Mouse (Mus musculus) forebrain, embryonic 12.5 days (tissue): ENCODE measurements around the gene Enkd1. TPM values are rescaled to one million over a fixed set of nuclear protein-coding genes. Genes with fewer than 3 reads are reported as not detected.

Experiments used
- ATAC-seq: fragments of 200-750 bp; cut with Nextera tagmentation; 2 replicates; pipeline ENCODE4 v1.8.0; 2017; ENCODE audit warnings: moderate TSS enrichment; ENCODE audit not compliant: low FRiP score
- H3K27ac ChIP-seq: fragments of 300-500 bp; sonication (generic); 2 replicates; pipeline ENCODE4 v1.5.1; 2016; ENCODE audit warnings: mild to moderate bottlenecking
- H3K27me3 ChIP-seq: fragments of 300-500 bp; sonication (generic); 2 replicates; pipeline ENCODE4 v1.6.1; 2016; ENCODE audit warnings: mild to moderate bottlenecking
- H3K36me3 ChIP-seq: fragments of 300-500 bp; sonication (generic); replicated peaks from 2 replicates; pipeline ENCODE4 v1.6.1; 2016; ENCODE audit warnings: mild to moderate bottlenecking
- H3K4me1 ChIP-seq: fragments of 300-500 bp; sonication (generic); 2 replicates; pipeline ENCODE4 v1.6.1; 2016
- H3K4me2 ChIP-seq: fragments of 300-500 bp; sonication (generic); 2 replicates; pipeline ENCODE4 v1.6.1; 2016; ENCODE audit warnings: mild to moderate bottlenecking, moderate library complexity
- H3K4me3 ChIP-seq: fragments of 300-500 bp; sonication (generic); replicated peaks from 2 replicates; pipeline ENCODE4 v1.5.1; 2016; ENCODE audit warnings: mild to moderate bottlenecking
- H3K9ac ChIP-seq: fragments of 300-500 bp; sonication (generic); 2 replicates; pipeline ENCODE4 v1.6.1; 2016; ENCODE audit warnings: mild to moderate bottlenecking
- H3K9me3 ChIP-seq: fragments of 300-500 bp; sonication (generic); 2 replicates; pipeline ENCODE4 v1.6.1; 2016
- WGBS: fragments of 180-500 bp; shearing (Covaris S2); methylation state at CpG from one replicate; pipeline ENCODE4 v1.1.7; 2016; 5-methylcytosine and 5-hydroxymethylcytosine counted together
- polyA plus RNA-seq: library from polyadenylated mRNA; unstranded; fragments of >200 nt; fragmentation: Nextera tagmentation; extraction: Ambion mirVana; gene quantifications from 2 replicates; pipeline ENCODE4 v1.2.1, GENCODE M21; 2016

Gene Enkd1
- polyA plus RNA-seq: 35.7 and 37.0 TPM in 2 replicates

GRCm38 (mm10) chr8:105707498-105708403, at the start of gene Enkd1, which contains the start of gene 4933405L10Rik:
Gene Enkd1, minus strand, starts transcription at chr8:105708210.
Gene 4933405L10Rik, plus strand, starts transcription at chr8:105707655.
- peak within 1 kb of the TSS; percentile 80 for H3K9ac ChIP-seq
- H3K27ac ChIP-seq: peak within 1 kb of the TSS; percentile 38; the same call in 1 of the 2 replicates
- H3K9me3 ChIP-seq: no peaks in the 10 kb centered on the region
- H3K36me3 ChIP-seq: peaks cover 18% of the 10 kb centered on the region
- ATAC-seq: peak; percentile 90
- H3K4me3 ChIP-seq: peak within 1 kb of the TSS; percentile 68
- peaks cover 22% of the 10 kb centered on the region for H3K4me1 ChIP-seq
- under 1% methylated on average over 55 of the region's 55 CpGs for WGBS
- H3K27me3 ChIP-seq: no peaks in the 10 kb centered on the region
- H3K4me2 ChIP-seq: peak within 1 kb of the TSS; percentile 82

- no peaks in the 10 kb centered on the region for H3K27me3 ChIP-seq
- no peak for ATAC-seq
- no peak overlapping the region for H3K9ac ChIP-seq
- no peak overlapping the region for H3K4me3 ChIP-seq
- H3K9me3 ChIP-seq: no peaks in the 10 kb centered on the region
- WGBS: 91% methylated on average over 2 of the region's 2 CpGs
- no peak overlapping the region for H3K4me2 ChIP-seq
- peaks cover 27% of the 10 kb centered on the region for H3K4me1 ChIP-seq
- no peak overlapping the region for H3K27ac ChIP-seq
- H3K36me3 ChIP-seq: no peaks in the 10 kb centered on the region
Measured at GRCm38 (mm10) chr8:105754688-105755087, 46.7 kb upstream of the Enkd1 start.

GRCm38 (mm10) chr8:105753916-105754315, 45.9 kb upstream of the Enkd1 start:
- Histone ChIP-seq H3K9ac (no peak overlapping the region), H3K4me1 (peaks cover 28% of the 10 kb centered on the region), H3K4me3 (no peak overlapping the region), H3K27ac (no peak overlapping the region), H3K9me3 (no peaks in the 10 kb centered on the region), H3K4me2 (no peak overlapping the region), H3K36me3 (no peaks in the 10 kb centered on the region), H3K27me3 (no peaks in the 10 kb centered on the region)
- ATAC-seq: no peak
- 71% methylated on average over 2 of the region's 2 CpGs for WGBS

GRCm38 (mm10) chr8:105750606-105751005, 42.6 kb upstream of the Enkd1 start:
- H3K9me3 ChIP-seq: no peaks in the 10 kb centered on the region
- no peaks in the 10 kb centered on the region for H3K27me3 ChIP-seq
- H3K4me2 ChIP-seq: peak overlapping the region; percentile 29
- peak overlapping the region; percentile 61; the same call in 1 of the 2 replicates for H3K27ac ChIP-seq
- 14% methylated on average over 11 of the region's 11 CpGs for WGBS
- ATAC-seq: no peak; the same call in 1 of the 2 replicates
- H3K4me3 ChIP-seq: no peak overlapping the region
- peaks cover 26% of the 10 kb centered on the region for H3K4me1 ChIP-seq
- H3K36me3 ChIP-seq: no peaks in the 10 kb centered on the region; the same call in 1 of the 2 replicates
- H3K9ac ChIP-seq: peak overlapping the region; percentile 36; the same call in 1 of the 2 replicates

GRCm38 (mm10) chr8:105743301-105743700, 35.3 kb upstream of the Enkd1 start:
- no peaks in the 10 kb centered on the region for H3K4me1 ChIP-seq
- H3K4me2 ChIP-seq: no peak overlapping the region
- no peaks in the 10 kb centered on the region for H3K27me3 ChIP-seq
- no peak for ATAC-seq
- no peak overlapping the region for H3K9ac ChIP-seq
- 90% methylated on average over 4 of the region's 4 CpGs for WGBS
- no peaks in the 10 kb centered on the region for H3K9me3 ChIP-seq
- H3K27ac ChIP-seq: no peak overlapping the region
- H3K36me3 ChIP-seq: peaks cover under 1% of the 10 kb centered on the region; the same call in 1 of the 2 replicates
- H3K4me3 ChIP-seq: no peak overlapping the region

GRCm38 (mm10) chr8:105739216-105739615, 31.2 kb upstream of the Enkd1 start:
- WGBS: 91% methylated on average over 5 of the region's 5 CpGs

GRCm38 (mm10) chr8:105732186-105732585, 24.2 kb upstream of the Enkd1 start:
- Histone ChIP-seq H3K4me3 (no peak overlapping the region), H3K27ac (no peak overlapping the region), H3K4me1 (no peaks in the 10 kb centered on the region), H3K9ac (no peak overlapping the region), H3K9me3 (no peaks in the 10 kb centered on the region), H3K27me3 (no peaks in the 10 kb centered on the region), H3K4me2 (no peak overlapping the region), H3K36me3 (peaks cover 10% of the 10 kb centered on the region)
- ATAC-seq: no peak
- 94% methylated on average over 5 of the region's 5 CpGs for WGBS

More at GRCm38 (mm10) chr8:105739216-105739615, 31.2 kb upstream of the Enkd1 start:
- Histone ChIP-seq H3K4me2 (no peak overlapping the region), H3K36me3 (0 out of 2 replicates have a peak, but pooled peaks cover 3% of the 10 kb centered on the region), H3K27ac (no peak overlapping the region), H3K27me3 (no peaks in the 10 kb centered on the region), H3K9ac (no peak overlapping the region), H3K9me3 (no peaks in the 10 kb centered on the region), H3K4me3 (no peak overlapping the region), H3K4me1 (no peaks in the 10 kb centered on the region)
- ATAC-seq: no peak

GRCm38 (mm10) chr8:105727397-105728124, 19.6 kb upstream of the Enkd1 start:
- H3K9me3 ChIP-seq: no peaks in the 10 kb centered on the region
- H3K4me3 ChIP-seq: no peak overlapping the region
- H3K9ac ChIP-seq: no peak overlapping the region
- ATAC-seq: no peak
- H3K27ac ChIP-seq: no peak overlapping the region
- H3K4me1 ChIP-seq: no peaks in the 10 kb centered on the region
- 86% methylated on average over 18 of the region's 18 CpGs for WGBS
- H3K27me3 ChIP-seq: no peaks in the 10 kb centered on the region
- peaks cover 34% of the 10 kb centered on the region for H3K36me3 ChIP-seq
- no peak overlapping the region for H3K4me2 ChIP-seq

- no peak overlapping the region for H3K4me3 ChIP-seq
Measured at GRCm38 (mm10) chr8:105725726-105726125, 17.7 kb upstream of the Enkd1 start.

GRCm38 (mm10) chr8:105722861-105723260, 14.9 kb upstream of the Enkd1 start:
- Histone ChIP-seq H3K36me3 (peaks cover 38% of the 10 kb centered on the region), H3K4me2 (no peak overlapping the region), H3K4me1 (no peaks in the 10 kb centered on the region), H3K9me3 (no peaks in the 10 kb centered on the region), H3K9ac (no peak overlapping the region), H3K4me3 (no peak overlapping the region), H3K27me3 (no peaks in the 10 kb centered on the region), H3K27ac (no peak overlapping the region)
- WGBS: 94% methylated on average over 9 of the region's 9 CpGs
- no peak for ATAC-seq

More at GRCm38 (mm10) chr8:105725726-105726125, 17.7 kb upstream of the Enkd1 start:
- Histone ChIP-seq H3K4me1 (no peaks in the 10 kb centered on the region), H3K4me2 (no peak overlapping the region), H3K27ac (no peak overlapping the region), H3K27me3 (no peaks in the 10 kb centered on the region), H3K9me3 (no peaks in the 10 kb centered on the region), H3K36me3 (peaks cover 40% of the 10 kb centered on the region), H3K9ac (no peak overlapping the region)
- no peak for ATAC-seq
- 87% methylated on average over 5 of the region's 5 CpGs for WGBS

- H3K36me3 ChIP-seq: peaks cover 41% of the 10 kb centered on the region
- 87% methylated on average over 4 of the region's 4 CpGs for WGBS
- no peaks in the 10 kb centered on the region for H3K27me3 ChIP-seq
- H3K4me1 ChIP-seq: no peaks in the 10 kb centered on the region
- H3K9me3 ChIP-seq: no peaks in the 10 kb centered on the region
- no peak for ATAC-seq
- H3K9ac ChIP-seq: no peak overlapping the region
- no peak overlapping the region for H3K27ac ChIP-seq
- H3K4me3 ChIP-seq: no peak overlapping the region
- no peak overlapping the region for H3K4me2 ChIP-seq
Measured at GRCm38 (mm10) chr8:105719637-105720036, 11.6 kb upstream of the Enkd1 start.

- H3K9me3 ChIP-seq: no peaks in the 10 kb centered on the region
- H3K4me2 ChIP-seq: no peak overlapping the region
- no peak overlapping the region for H3K4me3 ChIP-seq
- peaks cover 29% of the 10 kb centered on the region for H3K36me3 ChIP-seq
- 95% methylated on average over 15 of the region's 15 CpGs for WGBS
- H3K4me1 ChIP-seq: no peaks in the 10 kb centered on the region
- H3K9ac ChIP-seq: no peak overlapping the region
- ATAC-seq: no peak
- no peaks in the 10 kb centered on the region for H3K27me3 ChIP-seq
- no peak overlapping the region for H3K27ac ChIP-seq
Measured at GRCm38 (mm10) chr8:105716302-105716945, 8.4 kb upstream of the Enkd1 start.
